Mouse (Mus musculus) CH12.LX (cell line): ENCODE measurements around the gene Ccser1.

Experiments
- CTCF ChIP-seq, 2 experiments: IDR thresholded peaks in 1 of 2; conservative IDR thresholded peaks in 1 of 2; 2 replicates each; pipeline ENCODE4 v1.5.1; 2011 to 2012; ENCODE audit warnings: low read depth in 2 of 2, low read length in 2 of 2, improper control_type of control experiment in 1 of 2, inconsistent platforms in 1 of 2, mild to moderate bottlenecking in 1 of 2, moderate library complexity in 1 of 2
- E2F4 ChIP-seq: IDR thresholded peaks from 2 replicates; pipeline ENCODE4 v1.6.1; 2011; ENCODE audit warnings: low read depth, low read length, improper control_type of control experiment; ENCODE audit not compliant: insufficient replicate concordance
- ELF1 ChIP-seq: IDR thresholded peaks from 2 replicates; pipeline ENCODE4 v1.6.1; 2014; ENCODE audit warnings: low read depth, mild to moderate bottlenecking, inconsistent platforms, low read length, improper control_type of control experiment
- EP300 ChIP-seq: IDR thresholded peaks from 2 replicates; pipeline ENCODE4 v1.6.1; 2011; ENCODE audit warnings: low read length, improper control_type of control experiment
- HCFC1 ChIP-seq: IDR thresholded peaks from 2 replicates; pipeline ENCODE4 v1.6.1; 2012; ENCODE audit warnings: low read depth, mild to moderate bottlenecking, inconsistent platforms, low read length, improper control_type of control experiment
- MAFK ChIP-seq: IDR thresholded peaks from 2 replicates; pipeline ENCODE4 v1.6.1; 2011; ENCODE audit warnings: low read length, improper control_type of control experiment; ENCODE audit not compliant: insufficient replicate concordance
- MAX ChIP-seq: IDR thresholded peaks from 2 replicates; pipeline ENCODE4 v1.6.1; 2011; ENCODE audit warnings: low read length, improper control_type of control experiment
- POLR2A ChIP-seq: IDR thresholded peaks from 2 replicates; pipeline ENCODE4 v1.6.1; 2011; ENCODE audit warnings: low read depth, mild to moderate bottlenecking, improper control_type of control experiment, low read length
- POLR2AphosphoS2 ChIP-seq: IDR thresholded peaks from 2 replicates; pipeline ENCODE4 v1.6.1; 2011; ENCODE audit warnings: low read depth, low read length, improper control_type of control experiment
- TCF12 ChIP-seq: IDR thresholded peaks from 2 replicates; pipeline ENCODE4 v1.6.1; 2014; ENCODE audit warnings: low read depth, mild to moderate bottlenecking, inconsistent platforms, low read length, improper control_type of control experiment
- USF1 ChIP-seq: IDR thresholded peaks from 2 replicates; pipeline ENCODE4 v1.6.1; 2014; ENCODE audit warnings: low read depth, mild to moderate bottlenecking, inconsistent platforms, low read length, improper control_type of control experiment

DNA sequence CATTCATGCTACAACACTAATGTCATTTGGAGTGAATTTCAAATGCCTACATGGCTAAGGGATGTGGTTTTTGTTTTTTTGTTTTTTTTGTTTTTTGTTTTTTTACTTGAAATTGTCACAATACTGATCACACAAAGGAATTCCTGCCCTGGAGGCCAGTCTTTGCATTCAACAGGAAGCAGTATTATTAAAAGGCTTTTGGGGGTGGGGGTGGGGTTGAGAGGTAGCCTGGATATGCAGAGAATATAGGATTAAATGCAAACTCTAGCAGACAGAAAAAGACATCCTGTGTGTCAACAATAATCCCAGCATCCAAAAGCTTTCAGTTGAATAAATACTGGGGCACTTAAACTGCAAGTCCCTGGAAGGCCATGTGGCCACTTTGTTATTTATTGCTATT lies 24.4 kb upstream of the Ccser1 start:
- TF ChIP-seq EP300 (no peak), E2F4 (no peak), CTCF (conservative IDR thresholded peaks at IDR 0.05 in 1 of 2, IDR thresholded peaks at IDR 0.05 in 1 of 2; ENCODE audit: low read depth in 2 of 2, low read length in 2 of 2) (no peak), POLR2A (no peak), MAFK (no peak), ELF1 (no peak), USF1 (no peak), HCFC1 (no peak), TCF12 (no peak), MAX (no peak), POLR2AphosphoS2 (no peak)
